ENCODE assay signal across 16 mouse cellular contexts in the genomic region with DNA sequence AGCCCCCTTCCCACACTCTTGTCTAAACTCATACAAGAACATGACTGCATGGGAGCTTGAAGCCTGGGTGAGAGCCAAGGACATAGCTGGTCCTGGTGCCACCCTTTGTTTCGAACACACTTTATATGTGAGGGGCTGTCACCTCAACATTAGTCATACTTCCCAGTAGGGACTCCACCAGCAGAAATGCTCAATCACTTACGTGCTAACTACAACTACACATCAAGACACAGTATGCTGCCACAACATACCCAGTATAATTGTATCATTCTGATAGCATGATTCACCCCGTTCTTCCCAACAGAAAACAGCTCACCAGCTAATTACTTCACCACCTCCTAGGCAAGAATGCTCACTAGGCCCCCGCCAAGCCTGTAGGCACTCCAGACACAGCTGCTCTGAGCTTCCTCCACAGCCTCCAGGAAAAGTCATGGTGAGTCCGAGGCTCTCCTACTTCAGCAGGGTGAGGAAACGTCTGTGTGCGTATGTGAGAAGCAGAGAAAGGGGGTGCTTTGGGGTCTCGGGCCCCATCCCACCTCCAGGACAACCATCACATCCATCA.
DNase-seq lines count a peak whose midpoint lies in the region; ATAC-seq and TF ChIP-seq lines count a peak whose summit lies in the region.
"Had no signal": no experiment of that assay in that cellular context is flagged by ENCODE, and none has a peak within 500 bp of the region (broad histone marks: within the 10 kb centered on the region; RNA-seq: fewer than 3 reads in every experiment).

No protein-coding gene starts in this region.

- no peak for TF ChIP-seq CTCF in left cerebral cortex, adult 2 months (IDR thresholded peaks at IDR 0.05)
- TF ChIP-seq CTCF in stomach, postnatal 0 days (IDR thresholded peaks at IDR 0.05; ENCODE audit: low read depth): no peak

- no peak for ATAC-seq in stomach, postnatal 0 days (ENCODE audit: low FRiP score, low TSS enrichment)
- no peak for ATAC-seq in neural tube, embryonic 15.5 days (ENCODE audit: low FRiP score)
- ATAC-seq: lung, postnatal 0 days had no signal

- WGBS in stomach, postnatal 0 days: 80% methylated on average over 8 of the region's 8 CpGs
- 89% methylated on average over 8 of the region's 8 CpGs for WGBS in neural tube, embryonic 15.5 days

- TF ChIP-seq EP300 in stomach, postnatal 0 days (optimal IDR thresholded peaks at IDR 0.05): no peak

- H3K9ac ChIP-seq in stomach, postnatal 0 days (ENCODE audit: low read length): no peak overlapping the region
- H3K9ac ChIP-seq in neural tube, embryonic 15.5 days (replicated peaks): no peak overlapping the region
- H3K9ac ChIP-seq: forebrain, embryonic 13.5 days; heart, embryonic 15.5 days; liver, embryonic 15.5 days had no signal

- intact Hi-C loops in left cerebral cortex, adult 2 months (cut with DNase I): loop anchor here (1.0 to 5.0 kb wide), 7 partner anchors 74 to 594 kb away; partner anchors contain the start of gene Dscam

- no peak overlapping the region for H3K4me2 ChIP-seq in stomach, postnatal 0 days (replicated peaks; ENCODE audit: low read depth)
- no peak overlapping the region for H3K4me2 ChIP-seq in neural tube, embryonic 15.5 days
- H3K4me2 ChIP-seq: forebrain, embryonic 13.5 days; heart, embryonic 15.5 days; liver, embryonic 15.5 days had no signal

- no peak overlapping the region for H3K4me3 ChIP-seq in left cerebral cortex, adult 2 months
- H3K4me3 ChIP-seq in stomach, postnatal 0 days (ENCODE audit: low read depth, low read length): no peak overlapping the region
- H3K4me3 ChIP-seq in neural tube, embryonic 15.5 days (replicated peaks): no peak overlapping the region
- H3K4me3 ChIP-seq: forebrain, embryonic 13.5 days; heart, adult 2 months; heart, embryonic 15.5 days; hindbrain, embryonic 10.5 days; liver, embryonic 15.5 days had no signal

- H3K27me3 ChIP-seq in stomach, postnatal 0 days (ENCODE audit: control insufficient read depth, insufficient read depth, low read length): no peaks in the 10 kb centered on the region
- no peaks in the 10 kb centered on the region for H3K27me3 ChIP-seq in neural tube, embryonic 15.5 days (replicated peaks)
- H3K27me3 ChIP-seq: forebrain, embryonic 13.5 days; heart, embryonic 15.5 days; liver, embryonic 15.5 days had no signal

- H3K9me3 ChIP-seq in stomach, postnatal 0 days (ENCODE audit: control insufficient read depth, low read length): no peaks in the 10 kb centered on the region
- H3K9me3 ChIP-seq in neural tube, embryonic 15.5 days (replicated peaks): no peaks in the 10 kb centered on the region
- H3K9me3 ChIP-seq: forebrain, embryonic 13.5 days; heart, embryonic 15.5 days; hindbrain, embryonic 10.5 days; liver, embryonic 15.5 days had no signal

- DNase-seq in layer of hippocampus, adult 11-12 months (ENCODE audit: low spot score): peak; percentile 31
- DNase-seq in layer of hippocampus, postnatal 14 days (ENCODE audit: low spot score in 2 of 2): no peak
- DNase-seq in right cerebral cortex, adult 2 months (ENCODE audit: low spot score in 2 of 2): peak; percentile 56 to 63
- no peak for DNase-seq in right cerebral cortex, postnatal 10 days (ENCODE audit: low spot score in 2 of 2)
- DNase-seq in left cerebral cortex, adult 2 months (ENCODE audit: extremely low spot score in 1 of 2, low spot score in 2 of 2): peak; percentile 37 to 39
- no peak for DNase-seq in stomach, postnatal 0 days (ENCODE audit: low spot score)
- DNase-seq: adrenal gland, adult 2 months; cerebellum, adult 11 months; cerebellum, postnatal 25 days; heart, adult 2 months had no signal

- H3K27ac ChIP-seq in left cerebral cortex, adult 2 months: peak overlapping the region; percentile 67; the same call in 1 of the 2 replicates
- H3K27ac ChIP-seq in stomach, postnatal 0 days (replicated peaks): no peak overlapping the region
- no peak overlapping the region for H3K27ac ChIP-seq in neural tube, embryonic 15.5 days (replicated peaks)
- H3K27ac ChIP-seq: forebrain, embryonic 13.5 days; heart, adult 2 months; heart, embryonic 15.5 days; hindbrain, embryonic 10.5 days; liver, embryonic 15.5 days had no signal

- no peaks in the 10 kb centered on the region for H3K4me1 ChIP-seq in stomach, postnatal 0 days (replicated peaks; ENCODE audit: control insufficient read depth, insufficient read depth)
- peaks cover 10% of the 10 kb centered on the region for H3K4me1 ChIP-seq in neural tube, embryonic 15.5 days
- H3K4me1 ChIP-seq: liver, embryonic 15.5 days had no signal

- no peaks in the 10 kb centered on the region for H3K36me3 ChIP-seq in stomach, postnatal 0 days (ENCODE audit: control insufficient read depth, insufficient read depth, low read length)
- H3K36me3 ChIP-seq in neural tube, embryonic 15.5 days: no peaks in the 10 kb centered on the region
- H3K36me3 ChIP-seq: heart, embryonic 15.5 days; hindbrain, embryonic 10.5 days; liver, embryonic 15.5 days had no signal

Comparison
In these comparisons a context has a peak if more than half of its experiments do, and no peak if none do; other contexts are left out.
1. DNase-seq: peak in layer of hippocampus, adult 11-12 months (single experiment), right cerebral cortex, adult 2 months (2 of 2) and left cerebral cortex, adult 2 months (2 of 2); none in layer of hippocampus, postnatal 14 days (0 of 2), right cerebral cortex, postnatal 10 days (0 of 2) and stomach, postnatal 0 days (single experiment).